ENCODE assay signal across 8 mouse cellular contexts in the genomic region with DNA sequence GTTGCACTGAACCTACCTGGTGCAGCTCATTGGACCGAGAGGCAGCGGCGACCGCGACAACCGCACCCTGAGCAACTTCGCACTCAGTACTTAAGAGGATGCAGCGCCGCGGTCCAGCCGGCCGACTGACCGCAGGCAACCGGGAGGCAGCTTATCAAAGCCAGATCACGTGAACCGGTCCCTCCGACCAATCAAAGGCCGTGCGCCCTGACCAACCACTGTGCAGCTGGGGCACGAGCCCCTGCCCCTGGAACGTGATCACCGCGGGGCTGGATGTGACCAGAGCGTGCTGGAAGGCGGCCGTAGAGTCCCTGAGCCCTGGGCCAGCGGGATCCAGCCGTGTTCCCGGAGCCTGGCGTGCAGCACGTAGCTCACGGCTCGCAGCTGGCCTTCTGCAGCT. TPM values are rescaled to one million over a fixed set of nuclear protein-coding genes. Genes with fewer than 3 reads are reported as not detected.
DNase-seq lines count a peak whose midpoint lies in the region; ATAC-seq and TF ChIP-seq lines count a peak whose summit lies in the region.

Ppp1r3c (minus strand) TSS at position 117 of the 400 bp plus-strand sequence.

- peak; percentile 92 for DNase-seq in adipocyte (ENCODE audit: low spot score)
- peak; percentile 68 to 78 for DNase-seq in cerebellum, postnatal 4 days (ENCODE audit: low spot score in 2 of 2)
- DNase-seq in gastrocnemius, adult 8-10 months (ENCODE audit: low spot score in 2 of 2), result peak; percentile 94 to 96
- DNase-seq in hindbrain, postnatal 0 days (ENCODE audit: low spot score), result peak; percentile 92
- peak; percentile 79 to 88 for DNase-seq in left cerebral cortex, adult 18-20 months (ENCODE audit: low spot score in 2 of 2)
- peak; percentile 95 for DNase-seq in lung, postnatal 36 days
- peak; percentile 83 to 87 for DNase-seq in right cerebral cortex, adult 2 months (ENCODE audit: low spot score in 2 of 2)
- DNase-seq in yolk sac, embryonic 10.5 days (ENCODE audit: low spot score), result peak; percentile 94

- no peaks in the 10 kb centered on the region for H3K9me3 ChIP-seq in hindbrain, postnatal 0 days (ENCODE audit: low read length)

- ATAC-seq in hindbrain, postnatal 0 days, result peak; percentile 99

- WGBS in hindbrain, postnatal 0 days, result under 1% methylated on average over 33 of the region's 33 CpGs

- no peaks in the 10 kb centered on the region for H3K4me1 ChIP-seq in hindbrain, postnatal 0 days (ENCODE audit: insufficient read depth, low read length)

- peak within 1 kb of the TSS; percentile 68 for H3K4me2 ChIP-seq in hindbrain, postnatal 0 days (ENCODE audit: low read depth, low read length)

- H3K9ac ChIP-seq in hindbrain, postnatal 0 days (replicated peaks; ENCODE audit: low read length), result peak within 1 kb of the TSS; percentile 56

- TF ChIP-seq CTCF in hindbrain, postnatal 0 days (IDR thresholded peaks at IDR 0.05; ENCODE audit: low read depth), result 0 out of 2 replicates have a peak, but pooled peaks have one; percentile 16

- no peaks in the 10 kb centered on the region for H3K36me3 ChIP-seq in hindbrain, postnatal 0 days (ENCODE audit: insufficient read depth, low read length)

- peak within 1 kb of the TSS; percentile 53 for H3K4me3 ChIP-seq in hindbrain, postnatal 0 days (ENCODE audit: low read length)

- H3K27ac ChIP-seq in hindbrain, postnatal 0 days, result peak within 1 kb of the TSS; percentile 81

- H3K27me3 ChIP-seq in hindbrain, postnatal 0 days (ENCODE audit: insufficient read depth, low read length), result no peaks in the 10 kb centered on the region

RNA-seq across cellular contexts. Expression of gene Ppp1r3c, which starts in this region (rescaled TPM):
- 100 to 1,000 TPM; 231 to 631 (median 418) TPM for total RNA-seq in gastrocnemius, adult 8-10 months (2022)
- 27.2 and 33.6 TPM in 2 replicates for total RNA-seq in hindbrain, postnatal 0 days (2014; rRNA removed)
- 12.9 and 14.8 TPM in 2 replicates for polyA plus RNA-seq in hindbrain, postnatal 0 days (2015; fragmentation: Nextera tagmentation; extraction: Ambion mirVana)
- 10 to 100 TPM; 48.8 to 61.9 TPM for total RNA-seq in left cerebral cortex, adult 18-20 months (2021)

Comparison
In these comparisons a context has a peak if more than half of its experiments do, and no peak if none do; other contexts are left out.
1. Peak in every context shown above with its lines: DNase-seq, ATAC-seq, H3K4me3 ChIP-seq and H3K27ac ChIP-seq.